In the genomic region with DNA sequence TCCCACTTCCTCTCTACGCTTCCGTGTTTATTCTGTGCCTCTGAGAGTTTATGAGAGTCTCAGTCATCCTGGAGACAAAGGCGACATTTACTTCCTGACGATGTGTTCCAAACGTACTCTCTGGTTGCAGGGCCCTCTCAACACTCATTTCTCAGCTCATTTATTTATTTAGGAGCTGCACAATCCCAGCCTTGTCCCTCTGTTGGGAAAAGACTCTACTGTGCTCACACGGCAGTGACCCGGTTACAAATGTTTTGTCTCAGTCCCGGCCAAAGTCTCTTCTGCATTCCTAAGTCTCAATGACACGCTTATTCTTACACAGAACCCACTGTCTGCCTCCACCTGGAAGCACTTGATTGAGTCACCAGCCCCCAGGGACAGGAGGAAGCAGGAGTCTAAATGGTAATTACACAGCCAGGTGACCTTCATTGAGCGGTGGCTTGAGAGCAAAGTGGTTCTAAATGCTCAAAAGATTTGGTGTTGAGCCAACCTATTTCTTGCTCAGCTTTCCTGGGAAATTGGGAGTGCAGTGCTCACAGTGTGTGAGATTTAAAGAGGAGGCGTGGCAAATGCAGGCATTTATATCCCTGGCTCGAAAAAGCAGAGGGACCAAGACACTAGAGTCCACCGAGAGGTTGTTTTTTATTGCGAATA, we compare ENCODE assay signal across 9 mouse cellular contexts.
DNase-seq lines count a peak whose midpoint lies in the region; ATAC-seq and TF ChIP-seq lines count a peak whose summit lies in the region.
"Had no signal": no experiment of that assay in that cellular context is flagged by ENCODE, and none has a peak within 500 bp of the region (broad histone marks: within the 10 kb centered on the region; RNA-seq: fewer than 3 reads in every experiment).

No protein-coding gene starts in this region.

- WGBS in embryonic facial prominence, embryonic 13.5 days: 21% methylated on average over 14 of the region's 14 CpGs
- WGBS in hindbrain, embryonic 16.5 days: 41% methylated on average over 14 of the region's 14 CpGs

- TF ChIP-seq CTCF in layer of hippocampus, adult 2 months (conservative IDR thresholded peaks at IDR 0.05): no peak

- no peak overlapping the region for H3K4me3 ChIP-seq in layer of hippocampus, adult 2 months
- H3K4me3 ChIP-seq in embryonic facial prominence, embryonic 13.5 days: no peak overlapping the region
- no peak overlapping the region for H3K4me3 ChIP-seq in hindbrain, embryonic 16.5 days (ENCODE audit: low read length)

- no peaks in the 10 kb centered on the region for H3K36me3 ChIP-seq in embryonic facial prominence, embryonic 13.5 days
- H3K36me3 ChIP-seq in hindbrain, embryonic 16.5 days (ENCODE audit: control insufficient read depth, insufficient read depth, low read length): no peaks in the 10 kb centered on the region
- H3K36me3 ChIP-seq: G1E had no signal

- no peak for ATAC-seq in embryonic facial prominence, embryonic 13.5 days (ENCODE audit: insufficient number of reproducible peaks, insufficient read depth, low FRiP score, low TSS enrichment, low read depth)
- peak; percentile 80 for ATAC-seq in hindbrain, embryonic 16.5 days
- ATAC-seq in monocyte, adult 5-6 weeks (replicated peaks; ENCODE audit: insufficient number of reproducible peaks, low FRiP score, low TSS enrichment, poor library complexity, severe bottlenecking): no peak

- no peaks in the 10 kb centered on the region for H3K9me3 ChIP-seq in embryonic facial prominence, embryonic 13.5 days
- H3K9me3 ChIP-seq in hindbrain, embryonic 16.5 days (ENCODE audit: control insufficient read depth, low read length): no peaks in the 10 kb centered on the region
- H3K9me3 ChIP-seq: G1E had no signal

- H3K27ac ChIP-seq in layer of hippocampus, adult 2 months: peak overlapping the region; percentile 49; the same call in 1 of the 2 replicates
- no peak overlapping the region for H3K27ac ChIP-seq in embryonic facial prominence, embryonic 13.5 days
- 0 out of 2 replicates have a peak overlapping the region, but pooled peaks have one; percentile 14 for H3K27ac ChIP-seq in hindbrain, embryonic 16.5 days (ENCODE audit: low read depth, low read length)

- H3K27me3 ChIP-seq in embryonic facial prominence, embryonic 13.5 days: no peaks in the 10 kb centered on the region
- no peaks in the 10 kb centered on the region for H3K27me3 ChIP-seq in hindbrain, embryonic 16.5 days (replicated peaks; ENCODE audit: control insufficient read depth, insufficient read depth, low read length)

- peak in 1 of 2 experiments; percentile 32 for DNase-seq in layer of hippocampus, adult 2 months (ENCODE audit: low spot score in 2 of 2)
- DNase-seq in layer of hippocampus, postnatal 36 days: no peak
- peak; percentile 13 for DNase-seq in lung, postnatal 10 days
- no peak for DNase-seq in urinary bladder, postnatal 10 days (ENCODE audit: low spot score)
- no peak for DNase-seq in testis, postnatal 14 days (ENCODE audit: low spot score)

- peak overlapping the region; percentile 34 for H3K4me2 ChIP-seq in embryonic facial prominence, embryonic 13.5 days
- H3K4me2 ChIP-seq in hindbrain, embryonic 16.5 days (ENCODE audit: low read length): peak overlapping the region; percentile 8; the same call in 1 of the 2 replicates

- H3K9ac ChIP-seq in embryonic facial prominence, embryonic 13.5 days: no peak overlapping the region
- H3K9ac ChIP-seq in hindbrain, embryonic 16.5 days (ENCODE audit: low read depth, low read length): no peak overlapping the region

- H3K4me1 ChIP-seq in embryonic facial prominence, embryonic 13.5 days: peaks cover 37% of the 10 kb centered on the region
- peaks cover 5% of the 10 kb centered on the region for H3K4me1 ChIP-seq in hindbrain, embryonic 16.5 days (ENCODE audit: control insufficient read depth, insufficient read depth, low read depth, low read length)
